Mouse (Mus musculus) bone marrow, adult 2 months (tissue): ENCODE data around the gene Gnptab. TPM values are rescaled to one million over a fixed set of nuclear protein-coding genes. Genes with fewer than 3 reads are reported as not detected.

Experiments
- H3K27ac ChIP-seq: fragments of 200-500 bp; 2 replicates; pipeline ENCODE4 v1.5.1; 2012; ENCODE audit warnings: low read depth, mild to moderate bottlenecking, control low read depth, inconsistent platforms, low read length; ENCODE audit not compliant: control insufficient read depth, poor library complexity, insufficient read depth
- H3K4me1 ChIP-seq: fragments of 200-500 bp; 2 replicates; pipeline ENCODE4 v1.6.1; 2011; ENCODE audit warnings: low read length; ENCODE audit not compliant: control insufficient read depth, insufficient read depth
- H3K4me3 ChIP-seq: fragments of 200-500 bp; replicated peaks from 2 replicates; pipeline ENCODE3; 2011; ENCODE audit warnings: mild to moderate bottlenecking, low read depth, low read length, control low read depth; ENCODE audit not compliant: control insufficient read depth
- CTCF ChIP-seq: fragments of 200-500 bp; IDR thresholded peaks from 2 replicates; pipeline ENCODE4 v1.5.1; 2011; ENCODE audit warnings: low read length, control low read depth; ENCODE audit not compliant: control insufficient read depth, insufficient read depth
- POLR2A ChIP-seq: fragments of 200-500 bp; IDR thresholded peaks from 2 replicates; pipeline ENCODE4 v1.6.1; 2011; ENCODE audit warnings: low read depth, mild to moderate bottlenecking, control low read depth, low read length, borderline replicate concordance; ENCODE audit not compliant: control insufficient read depth
- WGBS: fragments of 180-500 bp; shearing (Covaris S2); methylation state at CpG from one replicate; pipeline ENCODE4 v1.1.7; 2018; 5-methylcytosine and 5-hydroxymethylcytosine counted together
- polyA plus RNA-seq: library from polyadenylated mRNA; stranded (reverse); fragments of >200 nt; gene quantifications from 2 replicates; pipeline ENCODE4 v1.2.4, GENCODE M21; 2011; ENCODE audit warnings: low replicate concordance; ENCODE audit not compliant: missing spikeins, insufficient read depth, insufficient read length

Gnptab gene
- polyA plus RNA-seq, 1 experiment: 12.9 TPM

GRCm38 (mm10) chr10:88492658-88493057 lies 113.7 kb downstream of the Gnptab start:
- H3K4me3 ChIP-seq: no peak overlapping the region
- WGBS: 52% methylated on average over 8 of the region's 8 CpGs

GRCm38 (mm10) chr10:88494959-88495587 lies 116.1 kb downstream of the Gnptab start:
- TF ChIP-seq POLR2A (no peak), CTCF (no peak)
- WGBS: 36% methylated on average over 4 of the region's 4 CpGs
- Histone ChIP-seq H3K4me1 (no peaks in the 10 kb centered on the region), H3K4me3 (no peak overlapping the region), H3K27ac (no peak overlapping the region)

More at GRCm38 (mm10) chr10:88492658-88493057, 113.7 kb downstream of the Gnptab start:
- no peak overlapping the region for H3K27ac ChIP-seq
- no peaks in the 10 kb centered on the region for H3K4me1 ChIP-seq
- no peak for TF ChIP-seq CTCF
- TF ChIP-seq POLR2A: no peak

Other genes with a start within 250 kb of the Gnptab start
- gene Parpbp, start 232.2 kb upstream of the Gnptab start, polyA plus RNA-seq: 5.6 and 9.2 TPM in 2 replicates
- 5.9 and 24.0 TPM in 2 replicates for gene Nup37, start 232.1 kb upstream of the Gnptab start, polyA plus RNA-seq
- 10.6 and 23.3 TPM in 2 replicates for gene Washc3, start 178.0 kb upstream of the Gnptab start, polyA plus RNA-seq
- gene Dram1, start 52 bp upstream of the Gnptab start, polyA plus RNA-seq: 4.0 and 8.4 TPM in 2 replicates
- not detected in 2 replicates for gene Sycp3, start 80.4 kb downstream of the Gnptab start, polyA plus RNA-seq
- 11.2 and 21.9 TPM in 2 replicates for gene Chpt1, start 124.9 kb downstream of the Gnptab start, polyA plus RNA-seq
- gene Mybpc1, start 226.0 kb downstream of the Gnptab start, polyA plus RNA-seq: 1.5 and 1.6 TPM in 2 replicates